Comparison of ENCODE assay signal across 22 mouse cellular contexts in genomic region chr12:102285779-102286178, GRCm38 (mm10). TPM values are rescaled to one million over a fixed set of nuclear protein-coding genes. Genes with fewer than 3 reads are reported as not detected.
DNase-seq lines count a peak whose midpoint lies in the region; ATAC-seq lines count a peak whose summit lies in the region.
"Had no signal": no experiment of that assay in that cellular context is flagged by ENCODE, and none has a peak within 500 bp of the region (broad histone marks: within the 10 kb centered on the region; RNA-seq: fewer than 3 reads in every experiment).

No protein-coding gene starts in this region.

- H3K36me3 ChIP-seq in hindbrain, embryonic 10.5 days: no peaks in the 10 kb centered on the region
- no peaks in the 10 kb centered on the region for H3K36me3 ChIP-seq in hindbrain, embryonic 12.5 days
- H3K36me3 ChIP-seq in megakaryocyte, embryonic 14.5 days (replicated peaks; ENCODE audit: low read length): peaks cover 61% of the 10 kb centered on the region
- H3K36me3 ChIP-seq: forebrain, embryonic 10.5 days; kidney, embryonic 15.5 days; limb, embryonic 12.5 days; midbrain, embryonic 12.5 days; neural tube, embryonic 15.5 days had no signal

- H3K4me1 ChIP-seq in hindbrain, embryonic 10.5 days (replicated peaks): peaks cover 52% of the 10 kb centered on the region
- H3K4me1 ChIP-seq in hindbrain, embryonic 12.5 days: peaks cover 31% of the 10 kb centered on the region
- peaks cover 88% of the 10 kb centered on the region for H3K4me1 ChIP-seq in megakaryocyte, embryonic 14.5 days

- ATAC-seq in hindbrain, embryonic 12.5 days (ENCODE audit: low FRiP score): no peak
- ATAC-seq in megakaryocyte, adult 5-6 weeks (ENCODE audit: poor library complexity, severe bottlenecking): no peak
- ATAC-seq: activated CD4-positive, CD25-positive, alpha-beta regulatory T cell, adult 4 months; inflammation-experienced regulatory T-cells, adult 6 months had no signal

- peak; percentile 92 for DNase-seq in heart, adult 11 months
- DNase-seq in heart, postnatal 4 days: no peak
- DNase-seq in hindbrain, embryonic 10.5 days (ENCODE audit: low spot score): no peak
- DNase-seq in layer of hippocampus, adult 18-20 months (ENCODE audit: low spot score in 2 of 2): no peak
- DNase-seq: B cell, adult 2 months; cerebellum, adult 9-11 months; gastrocnemius, postnatal 14 days; lung, postnatal 36 days; right cerebral cortex, postnatal 25 days; thymus, postnatal 4 days had no signal

- H3K9ac ChIP-seq in hindbrain, embryonic 12.5 days: no peak overlapping the region
- H3K9ac ChIP-seq: kidney, embryonic 15.5 days; limb, embryonic 12.5 days; liver, embryonic 14.5 days; midbrain, embryonic 12.5 days; neural tube, embryonic 15.5 days had no signal

- H3K27me3 ChIP-seq in hindbrain, embryonic 10.5 days (ENCODE audit: insufficient read depth, poor library complexity, severe bottlenecking): peaks cover 45% of the 10 kb centered on the region
- peaks cover 11% of the 10 kb centered on the region; the same call in 1 of the 2 replicates for H3K27me3 ChIP-seq in hindbrain, embryonic 12.5 days
- no peaks in the 10 kb centered on the region for H3K27me3 ChIP-seq in megakaryocyte, embryonic 14.5 days (replicated peaks)
- H3K27me3 ChIP-seq: kidney, embryonic 15.5 days had no signal

- 0 out of 2 replicates have a peak overlapping the region, but pooled peaks have one; percentile 13 for H3K27ac ChIP-seq in hindbrain, embryonic 10.5 days
- H3K27ac ChIP-seq in hindbrain, embryonic 12.5 days: no peak overlapping the region
- H3K27ac ChIP-seq: forebrain, embryonic 10.5 days; left cerebral cortex, adult 2 months; limb, embryonic 12.5 days; liver, embryonic 14.5 days; midbrain, embryonic 12.5 days; neural tube, embryonic 15.5 days had no signal

- H3K9me3 ChIP-seq in hindbrain, embryonic 10.5 days: no peaks in the 10 kb centered on the region
- H3K9me3 ChIP-seq in hindbrain, embryonic 12.5 days (replicated peaks): no peaks in the 10 kb centered on the region
- H3K9me3 ChIP-seq in megakaryocyte, embryonic 14.5 days: no peaks in the 10 kb centered on the region
- H3K9me3 ChIP-seq: forebrain, embryonic 10.5 days; kidney, embryonic 15.5 days; limb, embryonic 12.5 days; midbrain, embryonic 12.5 days; neural tube, embryonic 15.5 days had no signal

- no peak overlapping the region for H3K4me2 ChIP-seq in hindbrain, embryonic 12.5 days (replicated peaks)
- H3K4me2 ChIP-seq: limb, embryonic 12.5 days; midbrain, embryonic 12.5 days had no signal

- 86% methylated on average over 5 of the region's 5 CpGs for WGBS in hindbrain, embryonic 10.5 days
- 79% methylated on average over 5 of the region's 5 CpGs for WGBS in hindbrain, embryonic 12.5 days

- no peak overlapping the region for H3K4me3 ChIP-seq in hindbrain, embryonic 10.5 days
- no peak overlapping the region for H3K4me3 ChIP-seq in hindbrain, embryonic 12.5 days
- H3K4me3 ChIP-seq in megakaryocyte, embryonic 14.5 days (replicated peaks): peak overlapping the region; percentile 97
- H3K4me3 ChIP-seq: forebrain, embryonic 10.5 days; kidney, embryonic 15.5 days; left cerebral cortex, adult 2 months; limb, embryonic 12.5 days; midbrain, embryonic 12.5 days; neural tube, embryonic 15.5 days had no signal

RNA-seq across cellular contexts. Expression of gene Rin3, which starts 2.9 kb away (rescaled TPM):
- total RNA-seq in heart, postnatal 4 days (2021): 10 to 100 TPM; 21.1 to 21.5 TPM
- polyA plus RNA-seq in hindbrain, embryonic 10.5 days (2016; fragmentation: Nextera tagmentation; extraction: Ambion mirVana): 5.1 TPM in 2 replicates
- polyA plus RNA-seq in hindbrain, embryonic 12.5 days (2016; fragmentation: Nextera tagmentation; extraction: Ambion mirVana): 6.8 TPM in 2 replicates
- polyA plus RNA-seq in megakaryocyte, embryonic 14.5 days (2012; ENCODE audit: insufficient read depth, low replicate concordance): 117 and 151 TPM in 2 replicates
- 188 and 204 TPM in 2 replicates for total RNA-seq in megakaryocyte, adult 5-6 weeks (2015)
- total RNA-seq in megakaryocyte, adult 5-6 weeks (2017): 121 and 157 TPM in 2 replicates
- total RNA-seq in layer of hippocampus, adult 18-20 months (2021): 1 to 10 TPM; 3.0 to 3.3 TPM

Comparison
In these comparisons a context has a peak if more than half of its experiments do, and no peak if none do; other contexts are left out.
1. RNA of gene Rin3, which starts 2.9 kb away (total RNA-seq): 121 to 204 TPM in megakaryocyte, adult 5-6 weeks; 21.1 to 21.5 TPM in heart, postnatal 4 days and 3.0 to 3.3 TPM in layer of hippocampus, adult 18-20 months; every median in the first group is over 4 times any median in the second.